18 mouse cellular contexts compared by ENCODE assay signal in genomic region chr1:123154558-123154957, GRCm38 (mm10).
"Had no signal": no experiment of that assay in that cellular context is flagged by ENCODE, and none has a peak within 500 bp of the region (broad histone marks: within the 10 kb centered on the region; RNA-seq: fewer than 3 reads in every experiment).

No protein-coding gene starts in this region.

- ATAC-seq: hindbrain, embryonic 16.5 days; inflammation-experienced regulatory T-cells, adult 6 months; intestine, postnatal 0 days; lung, postnatal 0 days had no signal

- H3K27ac ChIP-seq: kidney, postnatal 0 days; layer of hippocampus, adult 2 months; limb, embryonic 10.5 days; liver, embryonic 15.5 days; midbrain, embryonic 10.5 days; neural tube, embryonic 15.5 days; stomach, embryonic 15.5 days had no signal

- H3K4me1 ChIP-seq: limb, embryonic 10.5 days; liver, embryonic 15.5 days; midbrain, embryonic 10.5 days; neural tube, embryonic 15.5 days; stomach, embryonic 15.5 days had no signal

- H3K4me3 ChIP-seq: layer of hippocampus, adult 2 months; limb, embryonic 10.5 days; liver, embryonic 15.5 days; midbrain, embryonic 10.5 days; myocyte; neural tube, embryonic 15.5 days; stomach, embryonic 15.5 days had no signal

- H3K27me3 ChIP-seq: liver, embryonic 15.5 days; neural tube, embryonic 15.5 days; stomach, embryonic 15.5 days had no signal

- DNase-seq: kidney, adult 8-10 months; kidney, postnatal 36 days; lung, adult 2 months; lung, postnatal 4 days; midbrain, embryonic 14.5 days; thymus, postnatal 36 days had no signal
